Mouse (Mus musculus): Measurements from ENCODE around the gene Gm10639. TPM values are rescaled to one million over a fixed set of nuclear protein-coding genes. Genes with fewer than 3 reads are reported as not detected.
"Not testable (repeated sequence)": the region's sequence is repeated elsewhere in the genome, so short reads cannot be mapped to it uniquely, and the experiment has no call there.

Gene Gm10639
- polyA plus RNA-seq, 1 experiment from 2014 or later = not detected

DNA sequence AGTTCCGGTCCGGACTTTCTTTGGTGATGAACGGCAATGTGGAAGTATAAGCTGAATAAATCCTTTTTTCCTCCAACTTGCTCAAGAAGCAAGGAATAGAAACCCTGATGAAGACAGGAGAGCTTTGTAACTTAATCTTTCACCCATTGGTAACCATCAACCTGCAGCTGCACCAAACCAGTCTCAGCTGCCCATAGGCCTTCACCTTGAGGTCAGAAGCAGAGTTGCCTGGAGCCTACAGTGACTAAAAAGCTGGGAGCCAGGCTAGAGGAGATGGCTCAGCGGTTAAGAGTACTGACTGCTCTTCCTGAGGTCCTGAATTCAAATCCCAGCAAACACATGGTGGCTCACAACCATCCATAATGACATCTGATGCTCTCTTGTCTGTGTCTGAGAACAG is 52.8 kb downstream of the Gm10639 start:
- H3K4me2 ChIP-seq (ENCODE audit: low read depth, low read length); H3K9ac ChIP-seq (replicated peaks; ENCODE audit: low read depth, low read length); H3K27ac ChIP-seq (ENCODE audit: low read depth, low read length); H3K4me3 ChIP-seq (ENCODE audit: low read depth, low read length); H3K9me3 ChIP-seq (ENCODE audit: control insufficient read depth, low read length); H3K36me3 ChIP-seq (ENCODE audit: control insufficient read depth, insufficient read depth, low read length); H3K4me1 ChIP-seq (ENCODE audit: control insufficient read depth, insufficient read depth, low read length); H3K27me3 ChIP-seq (ENCODE audit: control insufficient read depth, insufficient read depth, low read length); ATAC-seq (ENCODE audit: low read depth): not testable (repeated sequence)
- 83% methylated on average over 4 of the region's 4 CpGs for WGBS

DNA sequence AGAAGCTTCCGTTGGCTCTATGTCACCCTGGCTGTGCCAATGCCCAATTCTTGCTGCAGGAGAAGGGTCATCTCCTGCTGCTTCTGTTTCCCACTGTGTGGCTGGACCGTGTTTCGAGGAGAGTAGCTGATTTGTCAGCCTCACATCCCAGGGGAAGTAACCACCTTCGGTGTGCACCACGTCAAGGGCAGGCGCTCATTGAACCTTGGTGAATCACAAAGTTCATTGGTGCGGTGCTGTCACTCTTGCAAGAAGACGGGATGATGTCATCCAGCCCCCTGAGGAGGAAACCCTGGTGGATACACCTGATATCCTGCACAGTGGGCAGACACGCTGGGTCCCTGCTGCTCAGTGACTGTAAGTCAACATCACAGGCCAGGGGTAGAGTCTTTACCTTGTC is 53.3 kb downstream of the Gm10639 start:
- not testable (repeated sequence) for ATAC-seq (ENCODE audit: low read depth)

DNA sequence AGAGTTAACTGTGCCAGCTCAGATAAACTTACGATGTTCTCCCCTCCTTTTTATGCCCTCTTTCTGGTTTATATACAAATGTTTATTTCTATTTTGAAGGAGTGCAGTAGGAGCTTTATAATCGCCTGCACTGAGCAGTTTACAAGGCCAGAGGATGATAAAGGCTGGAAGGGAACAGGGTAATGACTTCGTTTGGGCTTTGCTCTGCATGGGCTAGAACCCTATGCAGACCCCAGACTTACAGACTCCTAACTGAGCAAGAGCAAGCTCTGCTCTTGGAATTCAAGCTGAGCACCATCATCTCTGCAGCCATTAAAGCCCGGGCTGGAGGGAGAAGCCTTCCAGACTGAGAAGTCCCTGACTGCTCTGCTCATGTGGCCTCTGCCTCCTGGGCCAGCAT is 55.5 kb downstream of the Gm10639 start:
- H3K4me3 ChIP-seq (ENCODE audit: low read depth, low read length); H3K4me2 ChIP-seq (ENCODE audit: low read depth, low read length); ATAC-seq (ENCODE audit: low read depth); H3K9ac ChIP-seq (replicated peaks; ENCODE audit: low read depth, low read length); H3K4me1 ChIP-seq (ENCODE audit: control insufficient read depth, insufficient read depth, low read length); H3K27me3 ChIP-seq (ENCODE audit: control insufficient read depth, insufficient read depth, low read length); H3K9me3 ChIP-seq (ENCODE audit: control insufficient read depth, low read length); H3K36me3 ChIP-seq (ENCODE audit: control insufficient read depth, insufficient read depth, low read length); H3K27ac ChIP-seq (ENCODE audit: low read depth, low read length): not testable (repeated sequence)
- 74% methylated on average over 3 of the region's 4 CpGs for WGBS

More for the DNA sequence above, 53.3 kb downstream of the Gm10639 start:
- H3K9ac ChIP-seq (replicated peaks; ENCODE audit: low read depth, low read length); H3K4me2 ChIP-seq (ENCODE audit: low read depth, low read length); H3K4me3 ChIP-seq (ENCODE audit: low read depth, low read length); H3K27me3 ChIP-seq (ENCODE audit: control insufficient read depth, insufficient read depth, low read length); H3K9me3 ChIP-seq (ENCODE audit: control insufficient read depth, low read length); H3K36me3 ChIP-seq (ENCODE audit: control insufficient read depth, insufficient read depth, low read length); H3K4me1 ChIP-seq (ENCODE audit: control insufficient read depth, insufficient read depth, low read length); H3K27ac ChIP-seq (ENCODE audit: low read depth, low read length): not testable (repeated sequence)
- WGBS = 87% methylated on average over 9 of the region's 9 CpGs

DNA sequence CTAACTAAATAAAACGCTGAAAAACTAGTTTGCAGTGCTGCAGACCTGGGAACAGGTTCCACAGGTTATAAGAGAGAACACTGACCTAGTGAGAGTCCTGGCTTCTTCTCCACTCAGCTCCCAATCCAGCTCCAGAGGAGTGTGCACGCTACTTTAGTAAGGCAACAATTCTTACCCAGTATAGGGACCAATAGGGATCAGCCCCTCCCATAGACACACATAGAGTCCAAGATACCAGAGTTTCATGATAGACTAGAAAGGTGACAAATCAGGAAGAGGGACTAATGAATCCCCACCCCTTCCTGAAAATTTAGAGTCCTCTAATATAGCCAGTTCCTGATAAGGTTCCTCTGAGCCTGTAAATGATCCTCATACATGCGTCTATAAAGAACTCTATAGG is 57.3 kb downstream of the Gm10639 start:
- 80% methylated on average over 3 of the region's 3 CpGs for WGBS
- H3K36me3 ChIP-seq (ENCODE audit: control insufficient read depth, insufficient read depth, low read length) = no peaks in the 10 kb centered on the region
- H3K4me3 ChIP-seq (ENCODE audit: low read depth, low read length) = no peak overlapping the region
- no peak overlapping the region for H3K9ac ChIP-seq (replicated peaks; ENCODE audit: low read depth, low read length)
- no peaks in the 10 kb centered on the region for H3K27me3 ChIP-seq (ENCODE audit: control insufficient read depth, insufficient read depth, low read length)
- H3K9me3 ChIP-seq (ENCODE audit: control insufficient read depth, low read length) = no peaks in the 10 kb centered on the region
- H3K4me2 ChIP-seq (ENCODE audit: low read depth, low read length) = no peak overlapping the region
- ATAC-seq (ENCODE audit: low read depth) = no peak
- no peaks in the 10 kb centered on the region for H3K4me1 ChIP-seq (ENCODE audit: control insufficient read depth, insufficient read depth, low read length)
- no peak overlapping the region for H3K27ac ChIP-seq (ENCODE audit: low read depth, low read length)

DNA sequence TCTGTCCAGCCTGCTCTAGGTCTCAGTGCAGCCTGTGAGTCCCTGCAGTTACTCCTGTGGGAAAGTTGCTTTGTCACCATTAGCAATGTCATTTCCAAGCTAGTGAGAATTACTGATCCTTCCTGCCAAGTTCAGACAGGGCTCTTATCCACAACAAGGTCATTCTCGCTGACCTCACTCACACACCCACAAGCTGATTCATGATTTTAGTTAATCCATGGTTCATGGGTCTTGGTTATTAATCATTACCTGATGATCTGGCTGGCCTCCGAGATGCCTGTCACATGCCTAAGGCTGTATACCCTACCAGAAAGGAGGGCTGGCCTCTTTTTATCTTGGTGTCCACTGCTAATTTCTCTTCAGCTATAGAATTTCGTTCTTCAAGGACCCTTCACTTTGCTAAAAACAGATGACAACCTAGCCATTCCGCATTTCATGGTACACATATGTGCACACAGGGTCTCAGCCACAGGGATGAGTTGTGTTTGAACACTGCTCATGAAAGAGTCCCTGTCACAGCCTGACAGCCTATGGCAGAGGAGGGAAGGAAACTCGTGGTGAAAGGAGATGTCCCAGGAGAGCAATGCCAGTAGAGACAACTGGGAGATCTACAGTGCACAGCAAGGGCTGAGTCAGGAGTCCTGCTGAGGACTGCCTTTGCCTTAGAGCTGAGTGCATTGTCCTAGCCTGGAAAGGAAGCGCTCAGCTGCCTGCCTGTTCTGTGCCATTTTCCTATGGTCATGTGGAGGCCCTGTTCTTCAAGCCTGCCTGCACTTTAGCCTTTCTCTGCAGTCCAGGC is 58.7 kb downstream of the Gm10639 start:
- whole genome bisulfite sequencing = 72% methylated on average over 6 of the region's 6 CpGs

DNA sequence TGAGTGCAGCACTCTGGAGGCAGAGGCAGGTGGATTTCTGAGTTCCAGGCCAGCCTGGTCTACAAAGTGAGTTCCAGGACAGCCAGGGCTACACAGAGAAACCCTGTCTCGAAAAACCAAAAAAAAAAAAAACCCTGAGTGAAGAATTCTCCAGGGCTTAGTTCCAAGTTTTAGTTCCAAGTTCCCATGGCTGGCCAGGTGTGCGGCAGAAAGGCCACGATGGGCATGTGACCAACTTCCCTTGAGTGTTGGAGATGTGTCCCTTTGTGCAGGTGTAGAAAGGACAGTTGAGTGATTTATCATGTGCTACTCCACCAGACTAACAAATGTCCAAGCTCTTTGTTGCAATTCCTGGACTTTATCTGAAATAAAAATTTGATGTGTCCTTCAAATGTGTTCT is 59.4 kb downstream of the Gm10639 start:
- H3K9me3 ChIP-seq (ENCODE audit: control insufficient read depth, low read length); H3K4me2 ChIP-seq (ENCODE audit: low read depth, low read length); H3K27ac ChIP-seq (ENCODE audit: low read depth, low read length); H3K4me1 ChIP-seq (ENCODE audit: control insufficient read depth, insufficient read depth, low read length); H3K27me3 ChIP-seq (ENCODE audit: control insufficient read depth, insufficient read depth, low read length); ATAC-seq (ENCODE audit: low read depth); H3K9ac ChIP-seq (replicated peaks; ENCODE audit: low read depth, low read length); H3K36me3 ChIP-seq (ENCODE audit: control insufficient read depth, insufficient read depth, low read length); H3K4me3 ChIP-seq (ENCODE audit: low read depth, low read length): not testable (repeated sequence)
- 84% methylated on average over 3 of the region's 3 CpGs for WGBS

More for the DNA sequence above, 58.7 kb downstream of the Gm10639 start:
- H3K4me1 ChIP-seq (ENCODE audit: control insufficient read depth, insufficient read depth, low read length); H3K27me3 ChIP-seq (ENCODE audit: control insufficient read depth, insufficient read depth, low read length); H3K9me3 ChIP-seq (ENCODE audit: control insufficient read depth, low read length); H3K4me2 ChIP-seq (ENCODE audit: low read depth, low read length); H3K4me3 ChIP-seq (ENCODE audit: low read depth, low read length); H3K27ac ChIP-seq (ENCODE audit: low read depth, low read length); ATAC-seq (ENCODE audit: low read depth); H3K9ac ChIP-seq (replicated peaks; ENCODE audit: low read depth, low read length); H3K36me3 ChIP-seq (ENCODE audit: control insufficient read depth, insufficient read depth, low read length): not testable (repeated sequence)

DNA sequence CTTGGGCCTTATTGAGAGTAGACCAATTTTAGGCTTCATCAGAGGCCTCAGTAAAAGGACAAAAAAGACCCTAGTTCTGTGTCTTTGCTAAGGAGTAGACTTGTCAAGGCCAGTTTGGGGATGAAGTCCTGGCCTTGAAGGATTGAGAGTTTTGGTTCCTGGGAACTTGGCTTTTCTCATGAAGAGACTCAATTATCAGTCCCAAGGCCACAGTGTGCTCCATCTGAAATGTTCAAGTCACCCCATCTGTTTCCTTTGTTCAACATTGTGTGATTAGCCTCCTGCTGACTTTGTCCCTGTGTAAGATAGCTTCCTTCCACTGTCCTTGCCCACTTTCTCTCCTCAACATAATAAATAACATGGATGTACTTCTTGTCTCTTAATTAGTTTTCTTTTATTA is 60.3 kb downstream of the Gm10639 start:
- H3K4me2 ChIP-seq (ENCODE audit: low read depth, low read length); H3K27ac ChIP-seq (ENCODE audit: low read depth, low read length); H3K9me3 ChIP-seq (ENCODE audit: control insufficient read depth, low read length); ATAC-seq (ENCODE audit: low read depth); H3K36me3 ChIP-seq (ENCODE audit: control insufficient read depth, insufficient read depth, low read length); H3K27me3 ChIP-seq (ENCODE audit: control insufficient read depth, insufficient read depth, low read length); H3K4me3 ChIP-seq (ENCODE audit: low read depth, low read length); H3K9ac ChIP-seq (replicated peaks; ENCODE audit: low read depth, low read length); H3K4me1 ChIP-seq (ENCODE audit: control insufficient read depth, insufficient read depth, low read length): not testable (repeated sequence)

DNA sequence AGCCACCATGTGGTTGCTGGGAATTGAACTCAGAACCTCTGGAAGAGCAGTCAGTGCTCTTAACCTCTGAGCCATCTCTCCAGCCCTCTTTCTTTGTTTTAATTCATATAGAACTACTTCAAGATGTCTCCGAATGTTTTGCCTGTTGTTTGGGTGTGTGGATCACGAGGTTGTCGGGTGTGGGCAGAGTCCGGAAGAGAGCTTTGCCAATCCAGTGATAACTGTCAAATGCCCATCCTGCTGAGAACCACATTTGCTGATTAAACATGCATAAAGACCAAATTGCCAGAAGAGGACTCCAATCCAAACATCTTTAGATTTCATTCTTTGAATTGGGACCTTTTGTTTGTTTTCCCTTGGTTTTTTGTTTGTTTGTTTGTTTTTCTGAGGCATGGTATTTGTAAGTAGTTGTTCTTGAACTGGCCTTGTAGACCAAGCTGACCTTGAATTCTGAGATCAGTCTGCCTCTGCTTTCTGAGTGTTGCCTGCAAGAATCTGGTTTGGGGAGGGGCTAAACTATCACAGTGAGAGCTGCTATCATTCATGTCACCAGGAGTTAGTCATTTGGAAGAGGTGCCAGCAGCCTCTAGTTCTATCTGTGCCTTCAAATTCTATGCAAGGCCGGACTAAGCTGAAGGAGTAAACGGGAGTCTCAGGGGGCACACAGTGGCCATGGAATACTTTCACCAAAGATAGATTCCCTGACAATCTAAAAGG is 61.9 kb downstream of the Gm10639 start:
- H3K9me3 ChIP-seq (ENCODE audit: control insufficient read depth, low read length) = no peaks in the 10 kb centered on the region
- no peaks in the 10 kb centered on the region for H3K4me1 ChIP-seq (ENCODE audit: control insufficient read depth, insufficient read depth, low read length)
- ATAC-seq (ENCODE audit: low read depth) = no peak
- no peak overlapping the region for H3K9ac ChIP-seq (replicated peaks; ENCODE audit: low read depth, low read length)
- H3K27me3 ChIP-seq (ENCODE audit: control insufficient read depth, insufficient read depth, low read length) = no peaks in the 10 kb centered on the region
- 85% methylated on average over 6 of the region's 6 CpGs for WGBS
- no peaks in the 10 kb centered on the region for H3K36me3 ChIP-seq (ENCODE audit: control insufficient read depth, insufficient read depth, low read length)
- no peak overlapping the region for H3K4me2 ChIP-seq (ENCODE audit: low read depth, low read length)
- no peak overlapping the region for H3K4me3 ChIP-seq (ENCODE audit: low read depth, low read length)
- H3K27ac ChIP-seq (ENCODE audit: low read depth, low read length) = no peak overlapping the region
